Mouse (Mus musculus): ENCODE data around the gene Mrpl54. TPM values are rescaled to one million over a fixed set of nuclear protein-coding genes. Genes with fewer than 3 reads are reported as not detected.
A peak's percentile ranks its signal among the peaks of the same experiment; 100 is the strongest.

Gene Mrpl54
- polyA plus RNA-seq, 1 experiment = 102 TPM

- peak; percentile 84 for DNase-seq
- 12% methylated on average over 17 of the region's 17 CpGs for WGBS
- no peaks in the 10 kb centered on the region for H3K36me3 ChIP-seq (ENCODE audit: control insufficient read depth, insufficient read depth, low read length)
- H3K4me1 ChIP-seq (replicated peaks; ENCODE audit: control insufficient read depth, insufficient read depth, low read length) = peaks cover 58% of the 10 kb centered on the region
- TF ChIP-seq POLR2A (IDR thresholded peaks at IDR 0.05; ENCODE audit: control insufficient read depth, extremely low read depth, insufficient read depth, low read length, poor library complexity) (no peak), CTCF (IDR thresholded peaks at IDR 0.05; ENCODE audit: borderline replicate concordance, control insufficient read depth, extremely low read depth, insufficient read depth, low read length, poor library complexity) (peak; percentile 97)
- H3K27ac ChIP-seq (ENCODE audit: control insufficient read depth, insufficient read depth, low read length) = no peak overlapping the region
- no peak overlapping the region for H3K4me3 ChIP-seq (ENCODE audit: control insufficient read depth, insufficient read depth, low read length)
- no peaks in the 10 kb centered on the region; the same call in 1 of the 2 replicates for H3K27me3 ChIP-seq (ENCODE audit: control insufficient read depth, insufficient read depth, low read length)
Observed at GRCm38 (mm10) chr10:81244595-81244994, 22.1 kb downstream of the Mrpl54 start.

GRCm38 (mm10) chr10:81244146-81244545 lies 22.6 kb downstream of the Mrpl54 start:
- no peak for TF ChIP-seq POLR2A (IDR thresholded peaks at IDR 0.05; ENCODE audit: control insufficient read depth, extremely low read depth, insufficient read depth, low read length, poor library complexity)
- TF ChIP-seq CTCF (IDR thresholded peaks at IDR 0.05; ENCODE audit: borderline replicate concordance, control insufficient read depth, extremely low read depth, insufficient read depth, low read length, poor library complexity) = no peak
- Histone ChIP-seq H3K4me3 (ENCODE audit: control insufficient read depth, insufficient read depth, low read length) (no peak overlapping the region), H3K27ac (ENCODE audit: control insufficient read depth, insufficient read depth, low read length) (no peak overlapping the region), H3K4me1 (replicated peaks; ENCODE audit: control insufficient read depth, insufficient read depth, low read length) (peaks cover 54% of the 10 kb centered on the region), H3K27me3 (ENCODE audit: control insufficient read depth, insufficient read depth, low read length) (no peaks in the 10 kb centered on the region; the same call in 1 of the 2 replicates), H3K36me3 (ENCODE audit: control insufficient read depth, insufficient read depth, low read length) (no peaks in the 10 kb centered on the region)
- WGBS = 97% methylated on average over 4 of the region's 4 CpGs
- no peak for DNase-seq

DNA sequence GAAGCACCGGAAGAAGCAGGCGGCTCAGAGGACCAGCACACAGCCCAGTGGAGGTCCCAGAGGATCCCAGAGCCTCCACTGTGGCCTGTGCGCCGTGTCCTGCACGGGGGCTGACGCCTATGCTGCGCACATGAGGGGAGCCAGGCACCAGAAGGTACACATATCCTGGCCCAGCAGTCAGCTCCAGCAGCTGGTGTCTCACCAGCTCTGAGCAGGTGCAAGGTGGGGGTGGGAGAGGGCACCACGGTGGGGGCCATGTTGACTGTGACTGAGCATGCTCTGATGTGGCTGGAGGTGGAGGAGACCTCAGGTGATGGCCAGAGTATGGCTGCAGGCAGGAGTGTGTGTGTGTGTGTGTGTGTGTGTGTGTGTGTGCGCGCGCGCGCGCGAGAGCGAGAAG lies 24.7 kb downstream of the Mrpl54 start:
- Histone ChIP-seq H3K36me3 (ENCODE audit: control insufficient read depth, insufficient read depth, low read length) (no peaks in the 10 kb centered on the region), H3K27me3 (ENCODE audit: control insufficient read depth, insufficient read depth, low read length) (no peaks in the 10 kb centered on the region; the same call in 1 of the 2 replicates), H3K27ac (ENCODE audit: control insufficient read depth, insufficient read depth, low read length) (0 out of 2 replicates have a peak overlapping the region, but pooled peaks have one; percentile 15), H3K4me1 (replicated peaks; ENCODE audit: control insufficient read depth, insufficient read depth, low read length) (peaks cover 43% of the 10 kb centered on the region), H3K4me3 (ENCODE audit: control insufficient read depth, insufficient read depth, low read length) (no peak overlapping the region)
- no peak for DNase-seq
- 84% methylated on average over 16 of the region's 16 CpGs for WGBS
- TF ChIP-seq POLR2A (IDR thresholded peaks at IDR 0.05; ENCODE audit: control insufficient read depth, extremely low read depth, insufficient read depth, low read length, poor library complexity) = no peak
- TF ChIP-seq CTCF (IDR thresholded peaks at IDR 0.05; ENCODE audit: borderline replicate concordance, control insufficient read depth, extremely low read depth, insufficient read depth, low read length, poor library complexity) = peak; percentile 27; the same call in 1 of the 2 replicates

DNA sequence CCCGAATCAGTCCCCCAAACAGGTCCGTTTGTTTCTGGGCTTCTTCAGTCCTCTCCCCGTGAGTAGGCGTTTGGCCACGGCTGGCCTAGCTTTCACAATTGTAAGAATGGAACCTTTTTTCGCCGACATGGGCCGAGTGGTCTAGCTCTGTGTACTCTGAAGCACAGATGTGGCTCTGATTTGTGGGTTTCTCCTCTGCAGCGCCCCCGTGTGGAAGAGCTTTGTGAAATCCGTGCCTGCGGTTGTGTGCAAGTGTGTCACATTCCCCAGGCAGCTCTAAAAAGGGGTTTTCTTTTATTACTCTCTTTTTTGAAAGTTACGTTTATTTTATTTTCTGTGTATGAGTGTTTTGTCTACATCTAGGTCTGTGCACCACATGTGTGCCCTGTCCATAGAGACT lies 25.9 kb downstream of the Mrpl54 start:
- TF ChIP-seq POLR2A (IDR thresholded peaks at IDR 0.05; ENCODE audit: control insufficient read depth, extremely low read depth, insufficient read depth, low read length, poor library complexity) (no peak), CTCF (IDR thresholded peaks at IDR 0.05; ENCODE audit: borderline replicate concordance, control insufficient read depth, extremely low read depth, insufficient read depth, low read length, poor library complexity) (peak; percentile 85)
- peaks cover 37% of the 10 kb centered on the region for H3K4me1 ChIP-seq (replicated peaks; ENCODE audit: control insufficient read depth, insufficient read depth, low read length)
- no peak overlapping the region for H3K27ac ChIP-seq (ENCODE audit: control insufficient read depth, insufficient read depth, low read length)
- 25% methylated on average over 13 of the region's 13 CpGs for WGBS
- H3K4me3 ChIP-seq (ENCODE audit: control insufficient read depth, insufficient read depth, low read length) = no peak overlapping the region
- peak; percentile 74 for DNase-seq
- H3K36me3 ChIP-seq (ENCODE audit: control insufficient read depth, insufficient read depth, low read length) = no peaks in the 10 kb centered on the region
- H3K27me3 ChIP-seq (ENCODE audit: control insufficient read depth, insufficient read depth, low read length) = no peaks in the 10 kb centered on the region; the same call in 1 of the 2 replicates

DNA sequence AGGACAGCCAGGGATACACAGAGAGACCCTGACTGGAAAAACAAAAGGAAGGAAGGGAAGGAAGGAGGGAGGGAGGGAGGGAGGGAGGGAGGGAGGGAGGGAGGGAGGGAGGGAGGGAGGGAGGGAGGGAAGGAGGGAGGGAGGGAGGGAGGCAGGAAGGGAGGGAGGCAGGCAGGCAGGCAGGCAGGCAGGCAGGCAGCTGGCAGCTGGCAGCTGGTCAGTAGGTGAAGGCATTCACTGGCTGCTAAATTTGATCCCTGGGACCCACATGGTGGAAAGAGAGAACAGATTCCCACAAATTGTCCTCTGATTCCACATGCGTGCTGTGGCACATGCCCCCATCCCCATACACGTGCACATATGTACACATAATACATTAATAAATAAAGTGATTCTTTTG lies 28.1 kb downstream of the Mrpl54 start:
- 94% methylated on average over 2 of the region's 2 CpGs for WGBS
- TF ChIP-seq POLR2A (IDR thresholded peaks at IDR 0.05; ENCODE audit: control insufficient read depth, extremely low read depth, insufficient read depth, low read length, poor library complexity) = no peak
- no peak for TF ChIP-seq CTCF (IDR thresholded peaks at IDR 0.05; ENCODE audit: borderline replicate concordance, control insufficient read depth, extremely low read depth, insufficient read depth, low read length, poor library complexity)
- Histone ChIP-seq H3K4me1 (replicated peaks; ENCODE audit: control insufficient read depth, insufficient read depth, low read length) (peaks cover 30% of the 10 kb centered on the region), H3K27me3 (ENCODE audit: control insufficient read depth, insufficient read depth, low read length) (no peaks in the 10 kb centered on the region; the same call in 1 of the 2 replicates), H3K36me3 (ENCODE audit: control insufficient read depth, insufficient read depth, low read length) (no peaks in the 10 kb centered on the region), H3K27ac (ENCODE audit: control insufficient read depth, insufficient read depth, low read length) (no peak overlapping the region), H3K4me3 (ENCODE audit: control insufficient read depth, insufficient read depth, low read length) (no peak overlapping the region)
- DNase-seq = no peak

- H3K27me3 ChIP-seq (ENCODE audit: control insufficient read depth, insufficient read depth, low read length) = no peaks in the 10 kb centered on the region; the same call in 1 of the 2 replicates
- no peaks in the 10 kb centered on the region for H3K36me3 ChIP-seq (ENCODE audit: control insufficient read depth, insufficient read depth, low read length)
- H3K4me3 ChIP-seq (ENCODE audit: control insufficient read depth, insufficient read depth, low read length) = no peak overlapping the region
- no peak for DNase-seq
- H3K27ac ChIP-seq (ENCODE audit: control insufficient read depth, insufficient read depth, low read length) = no peak overlapping the region
- TF ChIP-seq POLR2A (IDR thresholded peaks at IDR 0.05; ENCODE audit: control insufficient read depth, extremely low read depth, insufficient read depth, low read length, poor library complexity) = no peak
- TF ChIP-seq CTCF (IDR thresholded peaks at IDR 0.05; ENCODE audit: borderline replicate concordance, control insufficient read depth, extremely low read depth, insufficient read depth, low read length, poor library complexity) = no peak
- 91% methylated on average over 12 of the region's 12 CpGs for WGBS
- peaks cover 22% of the 10 kb centered on the region for H3K4me1 ChIP-seq (replicated peaks; ENCODE audit: control insufficient read depth, insufficient read depth, low read length)
Observed at GRCm38 (mm10) chr10:81236471-81237268, 30.1 kb downstream of the Mrpl54 start.

Measured in thymus, adult 2 months (tissue).